Mouse (Mus musculus) heart, embryonic 13.5 days (tissue): ENCODE results near the gene Pitx2. TPM values are rescaled to one million over a fixed set of nuclear protein-coding genes. Genes with fewer than 3 reads are reported as not detected.
A peak's percentile ranks its signal among the peaks of the same experiment; 100 is the strongest.

Experiments used
- ATAC-seq: fragments of 200-750 bp; cut with Nextera tagmentation; 2 replicates; pipeline ENCODE4 v1.8.0; 2017; ENCODE audit warnings: moderate TSS enrichment; ENCODE audit not compliant: insufficient number of reproducible peaks, low FRiP score, low TSS enrichment; ENCODE audit errors: extremely low read depth
- H3K27ac ChIP-seq: fragments of 300-500 bp; sonication (generic); replicated peaks from 2 replicates; pipeline ENCODE4 v1.5.1; 2015; ENCODE audit warnings: moderate library complexity, mild to moderate bottlenecking, inconsistent platforms
- H3K27me3 ChIP-seq: fragments of 300-500 bp; sonication (generic); replicated peaks from 2 replicates; pipeline ENCODE4 v1.6.1; 2015; ENCODE audit warnings: mild to moderate bottlenecking, inconsistent platforms
- H3K36me3 ChIP-seq: fragments of 300-500 bp; sonication (generic); 2 replicates; pipeline ENCODE4 v1.6.1; 2015; ENCODE audit warnings: mild to moderate bottlenecking, inconsistent platforms
- H3K4me1 ChIP-seq: fragments of 300-500 bp; sonication (generic); 2 replicates; pipeline ENCODE4 v1.6.1; 2015; ENCODE audit warnings: inconsistent platforms
- H3K4me2 ChIP-seq: fragments of 300-500 bp; sonication (generic); 2 replicates; pipeline ENCODE4 v1.6.1; 2015; ENCODE audit warnings: inconsistent platforms, mild to moderate bottlenecking, moderate library complexity
- H3K4me3 ChIP-seq: fragments of 300-500 bp; sonication (generic); 2 replicates; pipeline ENCODE4 v1.5.1; 2015; ENCODE audit warnings: moderate library complexity, mild to moderate bottlenecking, inconsistent platforms
- H3K9ac ChIP-seq: fragments of 300-500 bp; sonication (generic); 2 replicates; pipeline ENCODE4 v1.6.1; 2015; ENCODE audit warnings: inconsistent platforms, mild to moderate bottlenecking, moderate library complexity
- H3K9me3 ChIP-seq: fragments of 300-500 bp; sonication (generic); 2 replicates; pipeline ENCODE4 v1.6.1; 2016; ENCODE audit warnings: inconsistent platforms
- WGBS: fragments of 180-500 bp; shearing (Covaris S2); methylation state at CpG from one replicate; pipeline ENCODE4 v1.1.7; 2015; ENCODE audit warnings: mixed read lengths; 5-methylcytosine and 5-hydroxymethylcytosine counted together
- polyA plus RNA-seq: library from polyadenylated mRNA; unstranded; fragments of >200 nt; fragmentation: Nextera tagmentation; extraction: Ambion mirVana; gene quantifications from 2 replicates; pipeline ENCODE4 v1.2.1, GENCODE M21; 2015

The Pitx2 gene
- 29.2 and 30.1 TPM in 2 replicates for polyA plus RNA-seq

DNA sequence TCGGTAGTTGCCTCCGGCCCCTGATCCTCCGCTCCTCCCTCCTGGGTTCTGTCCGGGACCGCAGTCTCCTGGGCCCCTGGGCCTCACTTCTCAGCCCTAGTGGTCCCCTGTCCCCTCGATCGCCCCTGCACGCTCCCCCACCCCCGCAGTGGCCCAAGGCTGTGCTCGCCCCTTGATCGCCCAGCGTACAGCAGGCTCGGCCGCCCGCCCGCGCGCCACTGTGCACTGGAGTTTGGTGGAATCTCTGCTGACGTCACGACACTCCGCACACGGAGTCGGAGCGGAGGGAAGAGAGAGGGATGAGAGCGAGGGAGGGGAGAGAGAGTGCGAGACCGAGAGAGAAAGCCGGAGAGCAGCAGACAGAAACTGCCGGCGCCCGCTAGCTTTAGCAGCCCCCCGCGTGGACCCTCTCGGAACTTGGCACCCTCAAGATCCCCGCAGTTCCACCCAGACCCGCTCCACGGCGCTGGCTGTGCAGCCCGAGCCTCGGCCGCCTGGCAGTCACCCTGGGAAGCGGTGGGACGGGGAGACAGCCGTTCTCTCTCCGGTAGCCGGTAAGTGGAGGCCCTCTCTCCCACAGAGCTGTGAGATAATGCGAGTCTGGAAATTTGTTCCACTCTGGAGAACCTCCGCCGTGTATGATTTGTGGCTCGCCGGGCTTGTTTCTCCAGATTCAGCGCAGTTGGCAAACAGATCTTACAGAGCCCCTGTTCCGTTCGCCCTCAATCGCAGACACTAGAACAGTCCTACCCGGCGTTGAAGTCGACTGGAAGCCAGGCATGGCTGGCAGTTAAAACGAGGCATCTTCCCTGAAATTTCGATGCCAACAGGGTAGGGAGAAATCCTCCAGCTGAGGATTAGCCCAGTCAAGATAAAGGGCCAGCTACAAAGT is at the start of gene Pitx2:
Pitx2 (plus strand) TSS at position 270 of the 892 bp plus-strand sequence.
- peaks cover 94% of the 10 kb centered on the region for H3K27me3 ChIP-seq
- no peak for ATAC-seq
- H3K4me1 ChIP-seq, result peaks cover 39% of the 10 kb centered on the region
- under 1% methylated on average over 60 of the region's 60 CpGs for WGBS
- H3K9me3 ChIP-seq, result no peaks in the 10 kb centered on the region
- H3K4me2 ChIP-seq, result peak within 1 kb of the TSS; percentile 87
- no peak within 1 kb of the TSS for H3K27ac ChIP-seq
- H3K36me3 ChIP-seq, result no peaks in the 10 kb centered on the region
- H3K4me3 ChIP-seq, result peak within 1 kb of the TSS; percentile 57
- H3K9ac ChIP-seq, result peak within 1 kb of the TSS; percentile 70

DNA sequence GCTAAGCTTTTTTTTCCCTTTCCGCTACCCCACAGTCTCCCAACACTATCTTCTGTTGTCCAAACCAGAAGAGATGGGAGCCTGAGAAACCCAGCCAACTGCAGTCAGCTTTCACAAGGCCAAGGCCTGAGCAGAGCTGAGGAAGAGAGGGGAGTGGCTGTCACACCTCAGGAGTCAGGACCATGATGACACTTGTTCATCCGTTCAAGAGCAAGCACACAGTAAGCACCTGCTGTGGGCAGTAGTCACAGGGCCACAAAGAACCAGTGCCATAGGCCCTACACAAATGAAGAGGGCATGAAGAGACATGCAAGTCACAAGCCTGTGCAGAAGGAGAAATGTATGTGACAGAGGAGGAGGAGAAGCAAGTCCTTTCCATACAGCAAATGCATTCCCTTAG is 49.7 kb upstream of the Pitx2 start:
- ATAC-seq, result no peak; the same call in 1 of the 2 replicates
- H3K9ac ChIP-seq, result no peak overlapping the region
- no peaks in the 10 kb centered on the region for H3K9me3 ChIP-seq
- no peak overlapping the region for H3K27ac ChIP-seq
- H3K4me1 ChIP-seq, result peaks cover 20% of the 10 kb centered on the region
- H3K36me3 ChIP-seq, result no peaks in the 10 kb centered on the region
- 64% methylated on average over 2 of the region's 2 CpGs for WGBS
- H3K27me3 ChIP-seq, result no peaks in the 10 kb centered on the region
- H3K4me2 ChIP-seq, result no peak overlapping the region
- H3K4me3 ChIP-seq, result no peak overlapping the region

DNA sequence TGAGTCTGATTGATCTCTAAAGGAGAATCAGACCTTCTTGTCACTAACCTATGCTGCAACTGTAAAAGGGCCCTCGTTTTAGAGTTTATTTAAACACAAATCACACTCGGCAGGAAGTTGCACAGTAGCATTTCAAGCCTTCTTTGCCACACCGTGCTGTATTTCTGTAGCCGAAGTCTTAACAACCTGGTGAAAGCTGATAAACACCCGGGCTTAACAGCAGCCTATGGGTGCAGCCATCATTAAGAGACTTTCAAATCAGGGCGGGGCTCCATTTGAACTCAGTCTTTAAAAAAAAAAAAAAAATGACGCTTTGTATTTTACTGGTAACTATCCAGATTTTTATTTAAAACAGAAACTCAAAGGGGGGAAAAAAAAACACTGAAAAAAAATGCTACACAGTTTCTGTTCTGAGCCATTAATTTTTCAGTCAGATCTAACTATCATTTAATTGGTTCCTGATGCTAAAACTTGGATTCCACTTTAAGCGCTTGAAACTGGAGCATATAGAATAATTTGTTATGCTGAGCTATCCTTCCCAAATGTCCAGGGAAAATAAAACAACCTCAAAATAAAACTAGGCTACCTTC is 48.5 kb upstream of the Pitx2 start:
- Histone ChIP-seq H3K9me3 (no peaks in the 10 kb centered on the region), H3K4me2 (peak overlapping the region; percentile 31), H3K36me3 (no peaks in the 10 kb centered on the region), H3K9ac (no peak overlapping the region), H3K27ac (no peak overlapping the region), H3K27me3 (no peaks in the 10 kb centered on the region), H3K4me1 (peaks cover 20% of the 10 kb centered on the region), H3K4me3 (no peak overlapping the region)
- 34% methylated on average over 8 of the region's 8 CpGs for WGBS
- no peak for ATAC-seq

DNA sequence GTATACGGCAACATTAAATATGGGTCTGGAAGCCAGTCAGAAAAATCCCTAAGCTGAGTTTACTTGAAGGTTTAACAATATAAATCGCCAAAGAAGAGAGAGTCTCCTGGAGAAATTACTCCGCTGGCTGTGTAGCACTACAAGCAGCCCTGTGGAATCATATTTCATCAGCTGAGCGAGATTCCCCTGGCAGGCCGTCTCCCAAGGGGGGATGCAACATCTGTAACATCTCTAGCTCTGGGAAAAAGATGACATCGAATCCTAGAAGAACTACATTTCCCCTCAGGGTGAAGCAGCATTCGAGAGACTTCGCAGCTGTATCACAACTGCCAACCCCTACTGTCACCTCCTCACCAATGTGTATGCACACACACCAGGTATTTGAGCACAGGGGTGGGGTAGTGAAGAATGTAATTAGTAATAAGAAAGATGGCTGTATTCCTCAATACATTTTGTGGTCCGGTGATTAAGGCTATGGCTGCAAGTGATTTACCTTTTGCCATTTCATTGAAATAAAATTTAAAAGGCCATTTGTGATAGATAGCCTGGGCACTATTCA is 40.8 kb upstream of the Pitx2 start:
- H3K4me1 ChIP-seq, result peaks cover 5% of the 10 kb centered on the region; the same call in 1 of the 2 replicates
- H3K27me3 ChIP-seq, result peaks cover 4% of the 10 kb centered on the region
- no peak for ATAC-seq
- H3K36me3 ChIP-seq, result no peaks in the 10 kb centered on the region
- no peaks in the 10 kb centered on the region for H3K9me3 ChIP-seq
- H3K9ac ChIP-seq, result no peak overlapping the region
- H3K4me2 ChIP-seq, result no peak overlapping the region
- H3K4me3 ChIP-seq, result no peak overlapping the region
- H3K27ac ChIP-seq, result no peak overlapping the region
- 46% methylated on average over 9 of the region's 9 CpGs for WGBS

DNA sequence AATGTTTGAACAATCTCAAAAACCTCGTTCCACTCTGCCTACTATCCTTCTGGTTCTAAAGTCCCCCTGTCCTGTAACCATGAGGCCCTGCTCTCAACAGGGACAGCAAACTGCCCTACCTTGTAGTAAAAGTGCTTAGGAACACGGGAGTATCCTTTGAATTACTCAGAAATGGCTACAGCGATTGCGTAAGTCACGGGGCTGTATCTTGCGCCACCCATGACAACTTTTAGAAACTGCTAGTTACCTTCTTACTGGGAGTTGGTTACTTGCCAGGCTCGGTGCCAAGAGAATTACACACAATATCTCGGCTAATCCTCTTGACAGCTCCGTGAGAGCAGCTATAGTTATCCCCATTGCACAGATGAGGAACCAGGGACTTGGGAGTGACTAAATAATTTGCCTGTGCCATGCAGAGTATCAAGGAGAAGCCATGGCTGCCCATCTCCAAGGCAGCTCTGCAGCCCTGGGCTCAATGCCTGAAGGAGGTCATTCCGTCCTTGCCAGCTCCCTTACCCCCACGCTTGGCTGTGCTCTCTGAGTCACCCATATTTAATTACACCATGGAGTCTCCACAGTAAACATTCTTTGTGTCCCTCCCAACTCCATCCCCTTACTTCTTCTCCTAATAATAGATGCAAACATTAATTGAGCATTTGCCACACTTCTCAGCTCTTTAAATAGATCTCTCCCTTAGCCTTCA is 38.2 kb upstream of the Pitx2 start:
- Histone ChIP-seq H3K9ac (no peak overlapping the region), H3K27ac (no peak overlapping the region), H3K9me3 (no peaks in the 10 kb centered on the region), H3K4me1 (peaks cover 3% of the 10 kb centered on the region; the same call in 1 of the 2 replicates), H3K27me3 (peaks cover 13% of the 10 kb centered on the region), H3K4me2 (no peak overlapping the region), H3K36me3 (no peaks in the 10 kb centered on the region), H3K4me3 (no peak overlapping the region)
- WGBS, result 77% methylated on average over 11 of the region's 11 CpGs
- ATAC-seq, result no peak

DNA sequence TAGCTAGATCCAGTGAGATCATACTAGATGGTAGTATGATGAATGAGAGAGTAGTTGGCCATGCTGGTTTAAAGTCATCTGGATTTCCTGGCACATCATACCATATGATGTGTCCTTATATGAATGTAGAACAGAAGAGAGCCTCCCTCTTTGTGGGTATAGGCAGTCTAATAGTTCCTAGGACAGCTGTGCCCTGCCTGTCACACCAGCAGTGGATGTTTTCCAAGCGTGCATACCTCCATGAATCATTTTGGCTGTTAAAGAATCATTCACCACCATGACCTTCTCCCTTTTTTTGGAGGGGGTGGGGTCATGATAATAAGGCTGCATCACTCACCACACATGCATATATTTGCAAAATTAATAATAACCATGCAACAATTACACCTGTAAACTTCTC is 35.4 kb upstream of the Pitx2 start:
- ATAC-seq, result no peak
- Histone ChIP-seq H3K4me2 (no peak overlapping the region), H3K9me3 (no peaks in the 10 kb centered on the region), H3K4me3 (no peak overlapping the region), H3K4me1 (no peaks in the 10 kb centered on the region), H3K9ac (no peak overlapping the region), H3K36me3 (no peaks in the 10 kb centered on the region), H3K27me3 (peaks cover 18% of the 10 kb centered on the region; the same call in 1 of the 2 replicates), H3K27ac (no peak overlapping the region)
- WGBS, result 53% methylated on average over 1 of the region's 1 CpGs

DNA sequence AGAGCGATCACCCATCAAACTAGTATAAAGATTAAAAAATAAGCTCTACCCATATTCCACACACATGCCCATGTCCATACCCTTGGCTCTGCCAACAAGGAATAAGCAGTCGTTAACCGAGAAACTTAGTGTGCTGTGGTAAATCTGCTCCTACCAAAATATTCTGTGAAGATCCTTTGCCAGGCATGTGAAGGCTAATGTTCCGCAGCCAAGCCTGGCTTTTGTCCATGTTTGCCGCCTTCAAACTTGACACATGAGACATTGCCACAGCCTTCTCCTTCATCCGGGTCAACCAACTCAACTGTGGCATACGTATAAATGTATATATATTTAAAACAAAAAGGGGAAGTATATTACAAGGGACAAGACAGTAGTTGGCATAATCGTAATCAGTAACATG is 34.0 kb upstream of the Pitx2 start:
- no peaks in the 10 kb centered on the region for H3K4me1 ChIP-seq
- H3K27ac ChIP-seq, result no peak overlapping the region
- H3K27me3 ChIP-seq, result peaks cover 16% of the 10 kb centered on the region
- H3K4me2 ChIP-seq, result no peak overlapping the region
- WGBS, result 74% methylated on average over 8 of the region's 8 CpGs
- H3K9ac ChIP-seq, result no peak overlapping the region
- H3K36me3 ChIP-seq, result no peaks in the 10 kb centered on the region
- ATAC-seq, result no peak
- no peak overlapping the region for H3K4me3 ChIP-seq
- H3K9me3 ChIP-seq, result no peaks in the 10 kb centered on the region

DNA sequence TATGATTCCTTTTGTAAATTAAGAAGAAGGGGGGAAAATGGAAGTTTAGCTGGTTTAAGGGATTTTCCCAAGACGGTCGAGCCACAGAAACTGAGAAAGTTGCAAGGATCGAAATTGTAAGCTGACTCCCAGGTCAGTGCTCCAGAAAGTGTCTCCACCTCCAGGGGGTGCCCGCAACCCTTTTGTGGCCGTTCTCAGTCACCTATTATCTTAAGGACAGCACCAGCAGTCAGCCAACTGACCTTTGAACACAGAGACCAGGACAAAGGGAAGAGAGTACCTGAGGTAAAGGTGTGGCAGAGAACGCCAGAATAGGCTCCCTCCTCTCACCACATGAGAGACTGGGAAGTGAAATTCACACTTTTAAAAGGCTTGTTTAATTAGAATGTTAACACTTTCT is 33.0 kb upstream of the Pitx2 start:
- ATAC-seq, result no peak
- WGBS, result 8% methylated on average over 6 of the region's 6 CpGs
- Histone ChIP-seq H3K27ac (no peak overlapping the region), H3K9ac (no peak overlapping the region), H3K9me3 (no peaks in the 10 kb centered on the region), H3K27me3 (peaks cover 16% of the 10 kb centered on the region), H3K4me2 (no peak overlapping the region), H3K4me1 (no peaks in the 10 kb centered on the region), H3K4me3 (no peak overlapping the region), H3K36me3 (no peaks in the 10 kb centered on the region)

DNA sequence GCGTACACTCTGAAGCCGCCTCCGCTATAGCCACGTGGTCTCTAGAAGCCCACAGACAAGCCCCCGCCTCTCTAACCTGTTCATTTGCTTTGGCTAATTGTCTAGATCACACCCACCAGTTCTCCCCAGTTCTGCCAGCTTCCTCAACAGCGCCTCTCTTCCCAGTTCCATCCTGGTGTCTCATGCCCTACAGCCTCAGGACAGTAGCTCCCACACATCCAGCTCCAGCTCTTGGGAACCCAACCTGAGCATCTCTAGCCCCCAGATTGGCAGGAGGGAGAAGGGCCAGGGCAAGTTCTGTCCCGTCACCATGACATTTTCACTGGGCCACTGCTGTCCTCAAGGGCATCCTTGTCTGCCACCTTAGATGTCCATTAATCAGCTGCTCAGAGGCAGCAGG is 29.3 kb upstream of the Pitx2 start:
- H3K4me1 ChIP-seq, result no peaks in the 10 kb centered on the region
- H3K4me2 ChIP-seq, result no peak overlapping the region
- no peaks in the 10 kb centered on the region for H3K9me3 ChIP-seq
- no peak overlapping the region for H3K9ac ChIP-seq
- 69% methylated on average over 7 of the region's 7 CpGs for WGBS
- ATAC-seq, result no peak
- peaks cover 10% of the 10 kb centered on the region for H3K27me3 ChIP-seq
- H3K27ac ChIP-seq, result no peak overlapping the region
- H3K4me3 ChIP-seq, result no peak overlapping the region
- H3K36me3 ChIP-seq, result no peaks in the 10 kb centered on the region

DNA sequence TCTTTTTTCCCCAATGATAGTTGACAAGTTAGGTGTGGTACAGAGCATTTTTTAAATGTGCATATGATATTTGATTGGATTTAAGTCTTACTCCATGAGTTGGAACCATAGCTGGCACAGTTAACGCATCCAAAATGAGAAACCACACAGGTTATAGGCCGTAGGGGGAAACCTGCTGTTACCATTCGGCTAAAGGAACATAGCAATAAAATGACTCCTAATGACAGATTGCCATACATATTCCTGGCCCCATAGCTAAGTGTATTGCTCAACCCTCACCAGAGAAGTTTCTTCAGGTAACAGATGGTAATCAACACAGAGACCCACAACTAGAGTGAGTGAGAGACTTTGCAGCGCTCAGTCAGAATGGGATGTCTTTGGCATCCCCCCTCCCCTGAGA is 27.9 kb upstream of the Pitx2 start:
- no peak overlapping the region for H3K4me2 ChIP-seq
- no peaks in the 10 kb centered on the region for H3K9me3 ChIP-seq
- no peaks in the 10 kb centered on the region for H3K4me1 ChIP-seq
- no peak overlapping the region for H3K27ac ChIP-seq
- H3K36me3 ChIP-seq, result no peaks in the 10 kb centered on the region
- no peak overlapping the region for H3K9ac ChIP-seq
- ATAC-seq, result no peak
- no peak overlapping the region for H3K4me3 ChIP-seq
- peaks cover 7% of the 10 kb centered on the region; the same call in 1 of the 2 replicates for H3K27me3 ChIP-seq
- 83% methylated on average over 4 of the region's 4 CpGs for WGBS

DNA sequence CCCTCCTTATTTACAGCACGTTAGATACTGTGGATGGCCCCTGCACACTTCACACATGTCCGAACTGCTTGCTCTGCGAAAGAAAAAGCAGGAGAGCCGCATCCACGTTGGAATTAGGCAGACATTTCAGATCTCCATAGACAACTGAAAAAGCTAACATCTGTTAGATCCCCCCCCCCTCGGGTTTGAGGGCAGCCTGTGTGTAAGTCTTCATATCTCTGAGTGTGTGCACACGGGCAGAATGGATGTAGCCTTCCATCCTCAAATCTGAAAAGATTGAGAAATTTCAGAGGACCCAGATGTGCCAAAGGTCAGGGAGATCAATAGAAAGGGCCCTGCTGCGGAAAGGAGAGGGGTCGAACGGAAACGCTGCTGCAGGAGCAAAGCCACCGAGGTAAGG is 5.2 kb upstream of the Pitx2 start:
- Histone ChIP-seq H3K4me1 (peaks cover 9% of the 10 kb centered on the region), H3K36me3 (no peaks in the 10 kb centered on the region), H3K4me2 (no peak overlapping the region), H3K9me3 (no peaks in the 10 kb centered on the region), H3K9ac (no peak overlapping the region), H3K4me3 (no peak overlapping the region), H3K27ac (no peak overlapping the region), H3K27me3 (peaks cover 85% of the 10 kb centered on the region)
- no peak for ATAC-seq
- 5% methylated on average over 12 of the region's 12 CpGs for WGBS
